Mouse (Mus musculus) heart, postnatal 4 days (tissue): Measurements from ENCODE around the gene I0C0044D17Rik. TPM values are rescaled to one million over a fixed set of nuclear protein-coding genes. Genes with fewer than 3 reads are reported as not detected.

Experiments used
- DNase-seq: peaks from one replicate; pipeline ENCODE4 v3.0.0; 2021
- total RNA-seq, 2 experiments: library from RNA; stranded (reverse); gene quantifications; 2 replicates each; pipeline ENCODE4 v1.2.3; 2021

Gene I0C0044D17Rik
- total RNA-seq, 2 experiments from 2014 or later = not detected

GRCm38 (mm10) chr4:98776721-98777427 is 46.8 kb downstream of the I0C0044D17Rik start:
- no peak for DNase-seq

DNA sequence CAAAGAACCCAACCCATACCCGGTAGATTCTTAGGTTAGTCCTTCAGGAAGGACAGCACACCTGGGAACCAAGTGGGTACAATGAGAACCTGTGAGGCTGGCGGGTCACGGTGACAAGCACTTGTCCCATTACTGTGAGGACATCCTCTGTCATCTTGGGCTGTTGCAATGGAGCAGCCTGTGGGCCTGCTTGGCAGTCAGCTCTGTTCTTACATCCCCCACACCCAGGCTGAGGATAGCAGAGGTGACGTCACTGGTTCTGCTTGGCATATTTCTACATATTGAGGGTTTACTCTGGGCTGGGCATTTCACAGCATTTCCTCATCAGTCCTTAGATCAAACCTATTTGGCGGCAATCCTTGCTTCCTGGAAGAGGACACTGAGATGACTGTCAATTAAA is 49.9 kb downstream of the I0C0044D17Rik start:
- no peak for DNase-seq

Other genes starting within 250 kb of the I0C0044D17Rik start
- not detected for gene L1td1, start 97.1 kb downstream of the I0C0044D17Rik start, total RNA-seq
- gene Kank4, start 6.3 kb downstream of the I0C0044D17Rik start, total RNA-seq = 1 to 10 TPM; 2.4 to 3.3 TPM
- gene Usp1, start 100.0 kb upstream of the I0C0044D17Rik start, total RNA-seq = 10 to 100 TPM; 37.5 to 44.3 TPM
- 1 to 10 TPM; 1.7 to 1.9 TPM for gene Angptl3, start 207.1 kb upstream of the I0C0044D17Rik start, total RNA-seq